Mouse (Mus musculus) right cerebral cortex, adult 18-20 months (tissue): ENCODE data around the gene Atpif1.
"Not testable (repeated sequence)": the region's sequence is repeated elsewhere in the genome, so short reads cannot be mapped to it uniquely, and the experiment has no call there.

Source experiments
- DNase-seq: peaks from one replicate; pipeline ENCODE4 v3.0.0; 2022; ENCODE audit warnings: mixed read lengths

The Atpif1 gene

DNA sequence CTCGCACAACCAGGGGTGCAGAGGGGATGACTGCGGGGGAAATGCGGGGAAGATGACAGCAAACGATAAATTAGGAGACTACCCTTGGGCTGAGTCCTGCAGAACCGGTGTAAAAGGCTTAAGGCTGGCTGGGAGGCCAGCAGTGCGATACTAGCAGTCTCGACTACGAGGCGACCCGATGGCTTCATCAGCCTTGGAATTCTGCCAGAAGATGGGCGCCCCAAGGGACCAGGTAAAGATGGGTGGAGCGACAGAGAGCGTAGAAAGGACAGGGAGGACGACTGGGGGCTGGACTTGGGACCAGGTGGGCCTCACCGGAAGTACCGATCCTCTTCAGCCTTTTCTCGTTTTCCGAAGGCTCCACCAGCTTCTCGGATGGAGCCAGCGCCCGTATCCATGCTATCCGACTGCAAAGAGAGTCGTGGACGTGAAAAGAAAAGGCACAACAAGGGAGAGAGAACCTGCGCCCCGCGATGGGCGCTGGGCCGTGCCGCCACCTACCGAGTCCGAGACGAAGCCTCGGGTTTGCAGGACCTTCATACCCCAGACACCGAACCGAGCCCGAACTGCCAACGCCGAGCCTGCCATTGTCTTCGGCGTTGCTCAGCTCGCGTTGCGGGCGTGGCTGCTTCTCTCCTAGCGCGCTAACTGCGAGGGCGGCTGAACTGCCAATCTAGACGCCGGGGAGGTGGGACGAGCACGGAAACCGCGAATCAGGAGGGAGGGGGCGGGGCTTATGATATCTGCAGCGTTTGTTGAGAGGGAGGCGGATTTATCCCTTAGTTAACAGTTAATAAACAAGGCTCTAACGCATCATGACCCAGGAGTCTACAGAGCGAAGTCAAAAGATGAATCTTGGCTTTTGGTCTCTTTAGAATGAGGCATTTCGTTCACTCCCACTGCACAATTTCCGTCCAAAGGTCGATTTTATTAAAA, at the start of gene Atpif1:
Gene Atpif1, minus strand, starts transcription at position 679 of the 936 bp plus-strand sequence.
- peak; percentile 92 for DNase-seq

DNA sequence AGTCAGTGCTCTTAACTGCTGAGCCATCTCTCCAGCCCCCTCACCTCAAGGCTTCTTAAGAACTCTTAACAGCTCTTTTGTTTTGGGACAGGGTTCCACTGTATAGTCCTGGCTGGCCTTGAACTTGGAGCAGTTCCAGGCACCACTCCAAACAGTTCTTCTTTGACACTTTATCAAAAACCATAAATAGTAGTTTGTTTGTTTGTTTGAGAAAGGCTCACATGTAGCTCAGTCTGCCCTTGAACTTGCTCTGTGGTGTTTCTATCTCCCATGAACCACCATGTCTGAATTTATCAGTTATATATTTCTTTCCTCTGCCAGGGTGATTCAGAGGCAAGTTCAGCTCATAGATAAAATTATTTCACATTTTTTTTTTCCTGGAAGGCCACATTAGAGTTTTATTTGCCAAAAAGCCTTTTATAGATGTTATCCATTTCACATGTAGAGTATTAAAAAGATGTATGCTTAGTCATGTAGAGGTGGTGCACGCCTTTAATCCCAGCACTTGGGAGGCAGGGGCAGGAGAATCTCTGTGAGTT, 41.4 kb upstream of the Atpif1 start:
- no peak for DNase-seq

DNA sequence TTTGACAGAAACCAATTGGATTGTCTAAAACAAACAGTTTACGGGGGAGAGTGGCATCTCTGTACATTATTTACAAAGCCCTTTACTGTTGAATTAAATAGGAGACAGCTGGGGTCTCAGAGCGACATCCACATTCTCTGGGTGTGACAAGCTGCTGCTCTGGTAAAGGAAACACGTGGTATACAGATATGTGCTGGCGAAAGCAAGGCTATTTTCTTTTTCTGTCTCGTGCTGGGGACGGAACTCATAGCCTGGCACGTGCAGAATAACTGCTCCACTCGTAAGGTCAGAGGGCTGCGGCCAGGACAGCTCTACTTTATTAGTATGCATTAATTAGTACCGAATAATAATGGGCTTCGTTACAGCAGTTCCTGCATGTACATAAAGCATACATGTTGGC, 39.9 kb upstream of the Atpif1 start:
- no peak for DNase-seq

DNA sequence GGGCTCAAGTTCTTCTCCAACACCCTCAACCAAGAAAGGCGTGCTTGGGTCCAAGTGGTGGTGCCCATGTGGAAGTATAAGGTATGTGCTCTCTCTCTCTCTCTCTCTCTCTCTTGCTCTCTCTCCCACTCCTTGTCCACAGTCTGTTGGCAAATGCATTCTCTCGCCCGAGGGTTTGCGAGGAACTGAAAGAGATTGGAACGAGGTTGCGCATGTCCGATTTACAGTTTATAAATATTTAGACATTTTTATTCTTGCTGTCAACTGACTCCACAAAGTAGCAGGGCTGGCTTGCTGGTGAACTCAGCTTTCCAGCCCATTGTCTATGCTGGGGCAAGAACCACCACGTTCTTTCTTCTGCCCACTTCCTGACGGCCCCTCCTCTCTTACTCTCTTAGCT, 37.7 kb upstream of the Atpif1 start:
- DNase-seq, result no peak

DNA sequence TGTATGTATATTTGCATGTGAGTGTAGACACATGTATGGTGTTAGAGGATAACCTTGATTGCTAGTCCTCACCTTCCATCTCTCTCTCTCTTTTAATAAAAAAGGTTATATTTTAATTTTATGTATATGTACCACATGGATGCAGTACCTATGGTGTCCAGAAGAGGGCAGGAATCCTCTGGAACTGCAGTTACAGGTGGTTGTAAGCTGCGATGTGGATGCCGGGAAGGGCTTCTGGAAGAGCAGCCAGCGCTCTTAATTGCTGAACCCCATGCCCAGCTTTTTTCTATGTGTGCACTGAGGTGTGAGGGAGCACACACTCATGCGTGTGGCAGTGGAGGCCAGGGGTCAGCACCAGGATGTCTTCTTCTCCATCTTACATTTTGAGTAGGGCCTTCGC, 35.7 kb upstream of the Atpif1 start:
- no peak for DNase-seq

DNA sequence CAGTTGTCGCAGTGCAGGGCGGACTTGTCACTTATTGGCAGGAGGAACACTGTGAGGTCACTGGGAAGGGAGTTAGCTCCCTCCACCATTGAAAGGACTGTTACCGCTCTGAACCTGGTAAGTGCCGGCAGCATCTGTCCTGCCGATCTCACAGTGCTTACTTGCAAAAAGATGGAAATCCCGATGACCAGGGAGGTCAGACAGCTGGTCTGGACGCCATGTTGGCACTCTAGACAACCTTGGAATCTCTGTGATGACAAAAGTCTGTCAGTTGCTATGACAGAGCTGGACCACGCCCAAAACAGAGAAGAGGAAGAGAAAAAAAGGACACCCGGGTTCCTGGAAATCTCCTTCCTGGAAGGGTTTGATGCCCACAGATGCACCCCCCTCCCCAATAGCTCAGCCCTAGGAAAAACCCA, 33.9 kb upstream of the Atpif1 start:
- no peak for DNase-seq

DNA sequence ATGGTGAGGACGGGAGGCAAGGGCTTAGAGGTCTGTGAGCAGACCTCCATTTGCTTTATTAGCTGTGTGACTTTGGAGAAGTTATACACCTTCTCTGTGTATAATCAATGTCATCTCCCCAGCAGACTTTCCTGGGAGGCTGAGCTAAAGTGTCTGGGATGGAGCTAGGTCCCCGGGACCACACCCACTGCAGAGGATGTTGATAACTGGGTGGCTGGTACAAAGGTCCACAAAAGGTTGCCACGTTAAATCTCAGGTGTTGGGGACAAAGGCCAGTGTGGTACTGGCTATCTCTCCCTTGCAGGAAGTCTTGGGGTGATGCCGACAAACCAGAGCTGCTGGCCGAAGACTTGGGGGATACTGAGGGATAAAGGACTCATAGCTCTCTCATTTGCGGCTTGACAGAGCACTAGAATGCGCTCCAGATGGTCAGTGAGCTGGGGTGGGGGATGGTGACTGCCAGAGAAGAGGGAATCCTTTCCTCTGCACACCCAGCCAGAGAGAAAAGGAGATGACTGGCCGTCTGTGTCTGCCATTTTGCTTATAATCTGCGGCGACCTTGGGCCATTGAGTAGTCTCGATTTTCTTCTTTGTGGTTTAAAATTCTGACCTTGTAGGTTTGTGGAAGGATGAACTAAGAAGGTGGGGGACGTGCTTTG, 31.8 kb upstream of the Atpif1 start:
- DNase-seq, result peak; percentile 23

DNA sequence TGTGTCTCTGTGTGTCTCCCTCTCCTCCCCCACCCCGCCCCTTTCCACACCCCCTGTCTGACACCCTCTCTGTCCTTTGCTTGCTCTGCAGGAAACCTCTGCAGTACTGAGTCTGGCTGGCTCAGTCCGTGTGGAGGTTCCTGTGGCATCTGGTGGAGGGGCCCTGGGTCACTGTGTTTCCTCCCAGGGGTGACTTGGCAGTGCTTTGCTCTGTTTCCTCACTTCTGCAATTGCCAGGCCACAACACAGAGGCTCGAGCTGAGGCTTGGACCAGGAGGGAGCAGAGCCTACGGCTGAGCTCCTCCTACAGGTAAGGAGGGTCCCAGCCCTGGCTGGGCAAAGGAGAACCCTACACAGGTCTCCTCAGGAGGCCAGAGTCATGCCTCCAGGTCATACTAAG, 30.5 kb upstream of the Atpif1 start, which contains the start of gene Ptafr:
Gene Ptafr, plus strand, starts transcription at position 103 of the 400 bp plus-strand sequence.
- no peak for DNase-seq

DNA sequence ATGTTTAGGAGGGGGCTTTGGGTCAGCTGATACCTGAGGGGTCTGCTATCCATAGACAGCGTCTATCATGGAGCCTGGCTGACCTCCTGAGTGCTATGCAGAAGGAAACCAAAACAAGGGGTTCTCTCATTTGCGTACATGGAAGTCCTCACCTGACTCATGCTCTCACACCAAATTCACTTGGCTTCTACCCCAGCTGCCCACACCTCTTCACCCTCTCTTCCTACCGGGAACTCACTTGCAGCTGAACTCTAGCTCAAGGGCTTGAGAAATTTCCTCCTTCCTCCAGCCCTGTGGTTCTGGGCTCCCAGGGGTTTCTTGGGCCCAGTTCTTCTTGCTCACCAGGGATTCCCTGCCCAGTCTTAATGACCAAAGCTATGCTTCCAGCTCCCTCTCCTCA, 29.8 kb upstream of the Atpif1 start:
- DNase-seq, result no peak

DNA sequence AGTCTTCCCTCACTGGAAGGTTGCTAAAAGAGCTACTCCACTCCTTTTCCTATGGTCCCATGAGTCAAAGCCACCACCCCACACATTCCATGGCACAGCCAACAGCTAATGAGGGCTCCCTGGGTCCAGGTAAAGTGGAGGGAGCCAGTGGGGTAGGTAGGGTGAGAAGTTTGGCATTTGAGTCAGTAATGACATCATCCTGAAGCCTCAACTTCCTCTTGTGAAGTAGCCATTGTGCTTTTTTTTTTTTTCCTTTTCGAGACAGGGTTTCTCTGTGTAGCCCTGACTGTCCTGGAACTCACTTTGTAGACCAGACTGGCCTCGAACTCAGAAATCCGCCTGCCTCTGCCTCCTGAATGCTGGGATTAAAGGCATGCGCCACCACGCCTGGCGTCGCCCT, 22.1 kb upstream of the Atpif1 start:
- not testable (repeated sequence) for DNase-seq

DNA sequence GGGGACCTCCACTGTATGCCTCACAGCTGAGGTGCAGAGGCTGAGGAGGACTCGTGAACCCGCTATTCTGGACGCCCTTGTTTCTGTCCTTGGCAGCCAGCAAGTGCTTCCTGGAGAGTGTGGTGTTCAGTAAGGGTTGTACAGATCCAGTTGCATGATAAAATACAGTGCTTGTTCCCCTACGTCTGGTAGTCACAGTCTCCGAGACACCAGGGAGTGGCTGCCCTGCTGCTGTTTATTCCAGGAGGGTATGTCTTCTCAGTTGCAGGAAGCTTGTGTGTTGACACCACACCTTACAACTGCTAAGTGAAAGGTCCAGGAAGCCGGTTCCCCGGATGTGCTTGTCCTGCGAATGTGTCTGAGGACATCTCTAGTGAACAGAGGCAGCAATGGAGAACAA, 21.2 kb upstream of the Atpif1 start:
- DNase-seq, result no peak

DNA sequence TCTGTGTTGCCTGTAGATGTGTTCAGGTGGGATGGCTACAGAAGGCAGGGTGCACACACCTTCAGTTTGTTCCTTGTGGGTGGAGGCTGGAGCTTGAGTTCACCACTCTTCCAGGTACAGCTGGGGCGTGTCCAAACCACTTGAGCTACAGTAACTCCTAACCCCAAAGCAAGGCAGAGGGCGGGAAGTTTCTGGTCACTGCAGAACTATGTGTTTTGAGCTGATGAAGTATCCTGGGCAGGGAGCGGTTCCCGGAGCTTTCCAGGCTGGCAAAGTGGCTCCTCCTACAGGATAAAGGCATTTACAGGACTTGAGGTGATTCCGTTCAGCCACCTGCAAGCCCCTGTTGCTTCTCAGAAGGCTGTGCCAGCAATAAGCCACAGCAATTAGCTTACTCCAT, 20.8 kb upstream of the Atpif1 start:
- DNase-seq, result no peak

DNA sequence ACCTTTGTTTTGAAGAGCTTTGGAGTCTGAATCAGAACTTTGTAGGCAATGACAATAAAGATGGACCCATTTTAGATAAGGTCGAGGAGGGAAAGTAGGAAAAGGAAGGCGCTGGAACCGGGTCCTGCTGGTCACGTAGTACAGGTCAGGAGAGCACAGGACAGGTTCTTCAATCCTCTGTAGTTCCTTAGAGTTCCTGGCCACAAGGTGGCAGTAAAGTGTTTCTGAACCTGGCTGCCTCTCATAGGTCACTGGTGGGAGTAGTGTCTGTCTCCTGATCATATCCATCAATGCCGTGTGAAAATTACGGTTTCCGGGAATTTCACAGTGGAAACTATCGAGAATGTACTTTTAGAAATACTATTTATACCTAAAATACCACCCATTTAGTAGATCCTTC, 12.4 kb upstream of the Atpif1 start:
- peak; percentile 60 for DNase-seq

DNA sequence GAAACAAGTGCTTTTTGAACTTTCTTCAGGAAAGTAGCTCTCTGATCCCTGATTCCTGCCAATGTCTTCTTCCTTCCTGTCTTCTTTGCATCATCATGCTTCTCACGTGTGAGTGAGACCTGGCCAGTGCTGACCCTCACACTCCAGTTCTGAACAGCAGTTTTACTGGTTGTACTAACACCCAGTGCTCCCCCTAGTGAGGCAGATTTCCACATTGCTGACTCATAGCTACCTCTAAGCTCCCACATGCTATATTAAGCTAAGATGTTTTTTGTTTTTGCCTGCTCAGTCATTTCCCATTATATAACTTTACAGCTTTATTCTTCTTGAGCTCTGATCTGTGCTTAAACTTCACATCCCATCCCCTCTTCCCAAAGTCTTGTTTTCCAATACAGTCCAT, 9.3 kb upstream of the Atpif1 start:
- DNase-seq, result peak; percentile 59

DNA sequence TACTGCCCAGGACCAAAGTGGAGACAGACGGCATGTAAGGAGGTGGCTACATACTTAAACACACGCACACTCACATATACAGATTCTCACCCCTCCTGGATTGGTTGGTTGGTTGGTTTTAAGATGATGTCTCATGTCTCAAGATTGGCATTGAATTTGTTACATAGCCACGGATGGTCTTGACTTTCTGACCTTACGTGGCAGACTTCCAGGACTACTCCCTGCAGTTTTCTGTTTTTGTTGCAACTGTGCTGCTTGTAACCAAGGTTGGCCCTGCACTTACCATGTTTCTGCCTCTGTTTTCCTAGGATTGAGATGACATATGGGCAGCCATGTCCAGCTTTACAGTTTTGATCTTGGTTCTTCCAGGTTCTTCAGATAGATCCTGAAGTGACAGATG, 8.0 kb upstream of the Atpif1 start:
- DNase-seq, result no peak

DNA sequence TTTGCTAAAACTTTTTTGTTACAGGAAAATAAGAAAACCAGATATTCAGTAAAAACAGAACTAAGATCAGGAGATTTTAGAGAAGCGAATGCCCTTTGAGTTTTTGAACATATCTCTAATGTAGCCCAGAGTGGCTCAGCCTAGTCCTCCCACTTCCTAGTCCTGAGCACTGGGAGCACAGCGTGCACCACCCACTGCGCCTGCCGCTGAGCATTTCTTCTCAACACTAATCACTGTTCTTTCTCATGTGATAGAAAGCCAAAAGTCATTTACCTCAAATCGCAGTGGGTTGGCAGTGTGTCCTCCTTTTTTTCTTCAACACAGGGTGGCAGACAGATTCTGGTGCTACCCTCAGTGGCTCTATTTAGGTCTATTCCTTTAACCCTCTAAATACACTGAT, 6.0 kb upstream of the Atpif1 start:
- DNase-seq, result peak; percentile 50

DNA sequence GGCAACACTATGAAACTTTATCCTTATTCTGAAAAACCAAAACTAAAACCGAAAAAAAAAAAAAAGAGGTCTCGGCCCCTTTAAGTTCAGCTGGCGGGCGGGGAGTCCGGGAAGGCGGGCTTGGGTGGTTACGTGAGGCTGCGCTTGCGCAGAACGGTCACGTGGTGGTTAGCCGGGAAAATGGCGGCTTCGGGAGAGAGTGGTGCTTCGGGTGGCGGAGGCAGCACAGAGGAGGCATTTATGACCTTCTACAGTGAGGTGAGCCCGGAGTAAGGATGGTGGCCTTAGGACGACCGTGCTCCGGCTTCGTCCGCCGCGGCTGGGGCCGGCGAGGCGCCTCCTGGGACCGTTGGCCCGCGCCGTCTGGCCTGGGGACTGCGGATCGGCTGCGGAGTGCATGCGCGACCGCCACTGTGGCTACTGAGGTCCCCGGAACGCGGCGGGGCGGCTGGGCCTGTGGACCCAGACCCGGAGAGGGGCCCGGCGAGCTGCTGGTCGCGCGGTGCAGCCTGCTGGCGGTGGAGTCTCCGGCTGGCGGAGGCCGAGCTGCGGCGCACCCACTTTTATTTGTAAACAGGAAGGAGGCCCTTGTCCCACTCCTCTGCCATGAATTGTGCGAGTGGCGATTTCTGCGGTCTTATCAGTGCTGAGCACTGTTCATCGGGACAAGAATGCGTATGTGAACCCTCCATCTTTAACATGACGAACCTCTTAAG, 2.1 kb upstream of the Atpif1 start, which contains the start of gene Dnajc8:
Gene Dnajc8, plus strand, starts transcription at position 145 of the 716 bp plus-strand sequence.
- DNase-seq, result peak; percentile 95

DNA sequence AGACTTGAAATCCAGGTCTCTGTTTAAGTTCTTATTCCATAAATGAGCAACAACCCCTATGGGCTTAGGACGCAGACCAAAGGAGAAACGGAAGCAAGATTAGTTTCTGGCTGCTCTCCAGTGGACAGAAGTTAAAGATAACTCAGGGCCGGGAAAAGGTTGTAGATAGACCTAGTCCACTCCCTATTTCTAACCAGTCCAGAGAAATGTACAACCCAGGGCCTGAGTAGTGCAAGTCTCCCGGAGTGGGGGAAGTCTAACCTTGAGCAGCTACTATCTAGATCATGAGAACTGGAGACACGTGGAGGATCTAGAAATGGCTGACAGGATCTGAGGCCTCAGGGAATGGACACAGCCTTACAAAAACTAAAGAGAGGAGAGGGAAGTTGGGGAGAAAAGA, 963 bp downstream of the Atpif1 start:
- DNase-seq, result no peak

DNA sequence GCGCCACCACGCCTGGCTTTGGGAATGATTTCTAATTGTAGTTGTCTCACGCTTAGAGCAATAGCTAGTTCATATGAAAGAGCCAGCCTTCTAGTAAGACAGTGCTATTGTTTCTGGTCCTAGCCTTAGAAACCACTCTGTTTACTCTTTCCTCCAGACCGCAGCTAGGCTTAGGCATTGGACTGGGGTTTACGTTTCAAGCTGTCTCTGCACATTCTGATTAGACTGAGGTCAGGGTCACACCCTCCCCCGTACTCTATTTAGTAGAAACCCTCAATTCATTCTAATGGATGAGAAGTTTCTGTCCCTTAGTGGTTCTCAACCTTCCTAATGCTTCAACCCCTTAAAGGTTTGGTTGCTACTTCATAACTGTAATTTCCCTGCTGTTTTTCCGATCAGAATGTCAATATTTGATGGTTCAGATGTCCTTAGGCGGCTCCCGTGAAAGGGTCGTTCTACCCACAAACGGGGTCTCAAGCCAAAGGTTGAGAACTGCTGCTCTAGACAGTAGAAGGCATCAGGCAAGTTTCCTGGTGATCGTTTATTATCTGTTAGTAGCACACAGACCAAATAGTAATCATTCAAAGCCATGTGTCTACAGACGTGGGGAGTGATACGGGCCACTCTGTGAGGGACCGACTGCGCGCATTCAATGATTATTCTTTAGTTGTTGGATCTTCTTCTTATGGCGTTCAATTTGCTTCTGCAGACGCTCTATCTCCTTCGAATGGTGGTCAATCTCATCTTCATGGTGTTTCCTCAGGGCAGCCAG, 3.2 kb downstream of the Atpif1 start:
- no peak for DNase-seq

DNA sequence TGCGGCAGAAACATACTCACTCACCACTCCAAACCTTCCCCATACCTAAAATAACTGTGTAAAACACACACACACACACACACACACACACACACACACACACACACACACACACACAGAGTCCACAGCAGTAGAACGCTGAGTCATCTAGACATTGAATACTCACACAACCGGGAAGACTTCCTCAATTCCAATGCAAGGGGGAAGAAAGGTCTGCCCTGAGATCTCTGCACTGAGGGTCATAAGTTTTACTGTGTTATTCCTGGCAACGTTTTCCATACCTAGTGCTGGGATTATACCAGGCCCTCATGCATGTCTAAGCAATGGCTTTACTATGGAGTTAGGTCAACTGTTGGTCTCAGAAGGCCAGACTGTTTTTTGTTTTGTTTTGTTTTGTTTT, 4.1 kb downstream of the Atpif1 start:
- no peak for DNase-seq

DNA sequence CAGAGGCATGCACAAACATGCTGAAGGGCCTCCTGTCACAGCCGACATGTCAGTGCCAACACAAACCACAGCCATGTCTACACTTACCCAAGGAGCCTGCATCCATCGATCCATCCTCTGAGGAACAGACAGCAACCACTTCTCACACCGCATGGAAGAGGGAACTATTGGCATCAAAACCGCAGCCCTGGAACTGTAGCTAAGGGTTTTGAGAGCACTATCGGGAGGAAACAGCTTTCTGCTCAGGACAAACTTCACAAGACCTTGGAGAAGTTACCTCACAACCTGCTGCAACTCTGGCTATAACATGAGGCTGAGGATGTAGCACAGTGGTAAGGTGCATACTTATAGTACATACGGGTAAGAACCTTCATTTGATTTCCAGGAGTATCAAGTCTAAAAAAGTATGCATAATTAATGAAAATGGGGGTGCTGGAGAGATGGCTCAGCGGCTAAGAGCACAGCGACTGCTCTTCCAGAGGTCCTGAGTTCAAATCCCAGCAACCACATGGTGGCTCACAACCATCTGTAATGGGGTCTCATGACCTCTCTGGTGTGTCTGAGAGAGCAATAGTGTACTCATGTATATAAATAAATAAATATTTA, 5.4 kb downstream of the Atpif1 start:
- no peak for DNase-seq

DNA sequence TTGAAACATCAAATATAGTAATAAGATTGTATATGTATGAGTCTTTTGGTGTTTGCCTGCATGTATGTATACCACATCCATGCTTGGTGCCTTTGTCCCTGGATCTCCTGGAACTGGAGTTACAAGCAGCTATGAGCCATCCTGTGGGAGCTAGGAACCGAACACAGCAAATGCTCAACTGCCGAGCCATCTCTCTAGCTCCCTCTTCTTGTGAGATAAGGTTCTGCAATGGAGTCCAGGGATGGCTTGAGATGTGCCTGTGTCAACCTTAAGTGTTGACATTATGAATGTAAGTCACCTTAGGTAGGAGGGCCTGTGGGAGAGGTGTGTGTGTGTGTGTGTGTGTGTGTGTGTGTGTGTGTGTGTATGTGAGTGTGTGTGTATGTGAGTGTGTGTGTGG, 6.8 kb downstream of the Atpif1 start:
- no peak for DNase-seq
